Mouse (Mus musculus) heart, adult 11 months (tissue): ENCODE measurements around the gene Becn1.

Experiments
- DNase-seq: peaks from one replicate; pipeline ENCODE4 v3.0.0; 2022

Gene Becn1

GRCm38 (mm10) chr11:101315082-101315650, 13.1 kb upstream of the Becn1 start:
- DNase-seq, result peak; percentile 75

GRCm38 (mm10) chr11:101314567-101314966, 12.5 kb upstream of the Becn1 start:
- DNase-seq, result no peak

DNA sequence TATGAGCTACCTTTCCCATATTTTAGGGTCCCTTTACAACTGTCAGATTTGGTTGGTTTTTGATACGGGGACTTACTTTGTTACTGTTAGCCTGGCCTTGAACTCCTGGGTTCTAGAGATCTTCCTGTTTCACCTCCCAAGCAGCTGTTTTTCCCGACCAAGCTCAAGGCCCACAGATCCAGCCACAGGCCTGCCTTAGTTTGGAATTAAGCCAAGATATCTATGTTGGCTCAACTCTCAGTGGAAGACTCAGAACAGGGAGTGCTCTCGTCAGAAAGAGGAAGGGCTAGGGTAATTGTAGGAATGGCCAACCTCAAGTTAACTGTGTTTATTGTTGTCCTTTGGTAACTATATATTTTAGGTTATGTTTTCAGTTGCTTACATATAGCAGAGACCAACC, 10.1 kb upstream of the Becn1 start:
- no peak for DNase-seq

- DNase-seq, result no peak
Measured at GRCm38 (mm10) chr11:101311083-101311482, 9.0 kb upstream of the Becn1 start.

DNA sequence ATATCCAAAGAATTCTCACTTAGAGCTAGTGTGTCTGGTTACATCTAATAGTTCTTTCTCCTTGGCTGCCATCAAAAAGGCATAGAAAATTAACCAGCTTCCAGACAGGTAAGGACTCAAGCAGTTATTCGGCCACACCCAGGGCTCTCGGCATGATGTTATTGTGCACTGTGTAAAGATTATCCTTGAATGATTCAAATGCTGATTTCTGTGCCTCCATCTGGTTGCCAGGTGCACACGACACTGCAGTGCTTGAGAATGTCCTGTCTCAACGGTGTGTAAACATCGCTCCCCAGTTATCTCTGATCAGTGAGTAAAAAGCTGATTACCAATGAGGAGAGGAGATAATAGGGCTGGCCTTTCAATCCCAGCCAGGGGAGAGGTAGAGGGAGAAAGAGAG, 5.7 kb upstream of the Becn1 start:
- no peak for DNase-seq

- no peak for DNase-seq
Measured at GRCm38 (mm10) chr11:101301299-101302003, 635 bp downstream of the Becn1 start.

DNA sequence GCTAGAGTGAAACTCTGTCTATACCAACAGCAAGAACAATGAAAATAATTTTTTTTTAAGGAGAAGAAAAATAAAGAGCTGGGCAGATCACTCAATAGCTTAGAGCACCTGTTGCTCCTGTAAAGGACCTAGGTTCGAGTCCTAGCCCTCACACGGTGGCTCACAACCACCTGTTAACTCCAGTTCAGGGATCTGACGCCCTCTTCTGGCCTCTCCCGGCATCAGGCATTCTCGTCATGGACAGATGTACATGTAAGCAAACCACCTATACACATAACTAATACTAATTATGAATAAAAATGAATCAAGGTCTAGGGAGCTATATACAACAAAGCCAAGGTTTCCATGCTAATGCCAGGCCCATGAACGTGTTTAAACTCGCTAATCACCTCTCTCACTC, 1.2 kb downstream of the Becn1 start:
- DNase-seq, result no peak

DNA sequence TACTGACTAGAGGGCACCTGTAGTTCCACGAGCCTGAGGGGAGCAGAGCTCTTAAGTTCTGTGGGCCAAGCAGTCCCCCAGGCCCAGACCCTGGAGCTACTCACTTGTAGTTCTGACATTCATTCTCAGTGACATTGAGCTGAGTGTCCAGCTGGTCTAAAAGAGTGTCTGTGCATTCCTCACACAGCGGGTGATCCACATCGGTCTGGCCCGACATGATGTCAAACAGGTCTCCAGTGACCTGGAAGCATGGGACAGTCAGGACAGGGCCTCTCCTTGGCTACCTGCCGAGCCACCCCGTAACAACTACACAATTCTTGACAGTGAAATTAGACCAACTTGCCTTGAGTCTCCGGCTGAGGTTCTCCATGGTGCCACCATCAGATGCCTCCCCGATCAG, 6.9 kb downstream of the Becn1 start:
- DNase-seq, result peak; percentile 83

GRCm38 (mm10) chr11:101291231-101291630, 10.9 kb downstream of the Becn1 start:
- no peak for DNase-seq

DNA sequence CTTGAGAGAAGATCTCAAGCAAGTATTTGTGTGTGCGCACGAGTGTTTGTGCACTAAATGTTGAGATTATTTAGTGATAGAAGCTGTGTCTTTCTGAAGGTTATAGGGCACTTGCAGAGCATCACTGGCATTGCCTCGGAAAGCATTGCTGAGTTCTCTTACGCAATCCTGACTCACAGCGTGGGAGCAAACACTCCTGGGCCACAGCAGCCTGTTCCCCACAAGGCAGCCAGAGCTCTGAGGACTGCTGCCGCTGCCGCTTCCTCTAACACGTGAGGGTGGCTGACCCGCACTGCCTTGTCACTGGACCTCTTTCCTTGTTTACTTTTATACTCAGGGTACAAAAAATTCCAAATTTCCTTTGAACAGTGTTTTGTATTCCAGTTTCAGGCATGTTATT, 14.8 kb downstream of the Becn1 start:
- DNase-seq, result peak; percentile 97

GRCm38 (mm10) chr11:101283805-101284204, 18.3 kb downstream of the Becn1 start:
- no peak for DNase-seq

DNA sequence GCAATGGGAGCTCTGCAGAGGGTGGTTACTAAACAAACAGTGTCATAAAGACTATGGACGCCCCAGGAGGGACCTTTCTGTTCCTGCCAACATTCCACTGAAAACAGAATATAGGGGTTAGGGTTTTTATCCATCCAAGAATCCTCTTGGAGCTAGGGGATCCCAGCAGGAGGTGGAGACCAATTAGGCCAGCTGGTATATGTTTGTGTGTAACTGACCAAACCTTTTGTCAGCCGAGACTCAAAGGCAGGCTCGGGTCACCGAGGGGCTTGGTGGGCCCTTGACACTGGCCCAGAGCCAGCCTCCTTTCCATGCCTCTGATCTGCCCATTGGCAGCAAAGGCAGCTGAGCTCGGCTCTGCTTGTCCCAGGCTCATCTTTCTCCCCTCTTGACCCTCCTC, 19.2 kb downstream of the Becn1 start:
- DNase-seq, result no peak

GRCm38 (mm10) chr11:101280837-101281236, 21.2 kb downstream of the Becn1 start:
- DNase-seq, result no peak

DNA sequence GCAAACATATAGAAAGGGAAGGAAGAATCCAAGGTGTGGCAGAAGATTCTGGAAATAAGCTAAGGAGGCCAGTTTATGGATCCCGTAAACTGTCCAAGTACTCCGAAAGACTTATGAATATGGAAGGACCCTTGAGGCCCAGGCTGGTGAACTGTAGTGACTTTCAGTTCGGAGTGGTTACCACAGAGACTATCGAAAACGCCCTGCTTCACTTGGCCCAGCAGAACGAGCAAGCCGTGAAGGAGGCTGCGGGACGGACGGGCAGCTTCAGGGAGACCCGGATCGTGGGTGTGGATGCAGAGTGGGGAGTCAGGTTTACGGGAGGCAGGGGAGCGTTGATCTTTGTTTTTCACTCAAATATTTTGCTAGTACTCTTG, 22.9 kb downstream of the Becn1 start:
- DNase-seq, result no peak

- DNase-seq, result peak; percentile 99
Measured at GRCm38 (mm10) chr11:101278223-101279192, 23.6 kb downstream of the Becn1 start, which contains the start of the genes Cntd1 and Coa3. Gene Cntd1, plus strand, starts transcription at chr11:101279012. Gene Coa3, minus strand, starts transcription at chr11:101279114.

- DNase-seq, result no peak
Measured at GRCm38 (mm10) chr11:101277381-101278222, 24.5 kb downstream of the Becn1 start.

GRCm38 (mm10) chr11:101276319-101277070, 25.6 kb downstream of the Becn1 start:
- peak; percentile 93 for DNase-seq

DNA sequence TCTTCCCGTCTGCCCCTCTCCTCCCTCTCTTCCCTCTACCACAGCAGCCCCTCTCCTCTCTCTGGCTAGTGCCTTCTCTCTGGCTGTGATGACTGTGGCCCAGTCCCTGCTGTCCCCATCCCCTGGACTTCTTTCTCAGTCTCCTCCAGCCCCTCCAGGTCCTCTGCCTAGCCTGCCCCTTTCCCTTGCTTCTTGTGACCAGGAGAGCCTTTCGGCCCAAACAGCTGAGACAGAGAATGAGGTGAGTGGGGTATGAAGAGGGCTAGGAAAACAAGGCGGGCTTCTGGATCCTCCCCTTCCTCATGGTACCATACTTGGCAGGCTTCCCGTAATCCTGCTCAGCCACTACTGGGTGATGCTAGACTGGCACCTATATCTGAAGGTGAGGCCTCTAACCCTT, 26.8 kb downstream of the Becn1 start:
- DNase-seq, result no peak

- DNase-seq, result no peak
Measured at GRCm38 (mm10) chr11:101272446-101272845, 29.6 kb downstream of the Becn1 start.

DNA sequence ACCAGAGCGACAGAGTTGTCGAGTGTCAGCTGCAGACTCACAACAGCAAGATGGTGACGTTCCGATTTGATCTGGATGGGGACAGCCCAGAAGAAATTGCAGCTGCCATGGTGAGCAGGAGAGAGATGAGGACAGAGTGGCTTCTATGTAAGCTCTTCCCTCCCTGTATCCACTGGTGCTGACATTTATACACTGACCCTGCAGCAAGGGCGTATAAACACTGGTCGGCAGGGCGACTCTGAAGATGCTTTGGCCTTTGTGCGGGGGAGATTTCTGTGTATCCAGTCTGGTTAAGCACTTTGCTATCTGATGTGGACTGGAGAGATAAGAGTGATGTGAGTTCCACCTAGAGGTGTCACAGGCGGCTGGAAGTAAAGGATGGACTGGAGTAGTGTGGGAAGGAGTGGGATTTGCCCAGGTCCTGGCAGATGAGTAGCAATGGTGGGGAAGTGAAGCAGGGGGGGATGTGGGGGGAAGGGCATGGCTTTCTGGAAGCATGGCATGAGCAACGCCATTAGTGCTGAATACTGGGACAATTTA, 32.4 kb downstream of the Becn1 start:
- no peak for DNase-seq

DNA sequence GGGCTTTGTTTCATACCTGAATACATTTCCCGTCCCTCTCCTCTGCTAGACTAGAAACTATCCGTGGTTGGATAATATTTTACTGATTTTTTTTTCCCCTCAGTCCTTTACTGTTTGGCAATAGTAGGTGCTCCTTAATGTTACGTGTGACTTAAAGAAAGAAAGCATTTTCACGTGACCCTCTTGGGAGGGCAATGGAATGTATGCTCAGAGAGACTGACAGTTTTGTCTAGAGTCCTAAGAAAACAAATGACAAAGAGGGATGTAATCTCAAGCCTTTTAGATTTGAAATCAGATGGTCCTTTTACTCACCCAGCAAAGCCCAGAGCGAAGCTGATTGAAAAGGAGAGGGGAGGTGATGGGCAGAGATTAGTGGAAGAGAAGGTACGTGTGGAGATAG, 36.2 kb downstream of the Becn1 start:
- DNase-seq, result no peak
